Mouse (Mus musculus) brain, adult 2 months (tissue): Measurements from ENCODE around the gene B4galnt1.

Experiments
- DNase-seq: peaks from one replicate; pipeline ENCODE4 v3.0.0; 2011; ENCODE audit warnings: low read depth, low spot score

B4galnt1 gene

GRCm38 (mm10) chr10:127208921-127209320 lies 43.9 kb downstream of the B4galnt1 start:
- peak; percentile 89 for DNase-seq

GRCm38 (mm10) chr10:127209928-127210570 lies 45.0 kb downstream of the B4galnt1 start:
- peak; percentile 83 for DNase-seq

DNA sequence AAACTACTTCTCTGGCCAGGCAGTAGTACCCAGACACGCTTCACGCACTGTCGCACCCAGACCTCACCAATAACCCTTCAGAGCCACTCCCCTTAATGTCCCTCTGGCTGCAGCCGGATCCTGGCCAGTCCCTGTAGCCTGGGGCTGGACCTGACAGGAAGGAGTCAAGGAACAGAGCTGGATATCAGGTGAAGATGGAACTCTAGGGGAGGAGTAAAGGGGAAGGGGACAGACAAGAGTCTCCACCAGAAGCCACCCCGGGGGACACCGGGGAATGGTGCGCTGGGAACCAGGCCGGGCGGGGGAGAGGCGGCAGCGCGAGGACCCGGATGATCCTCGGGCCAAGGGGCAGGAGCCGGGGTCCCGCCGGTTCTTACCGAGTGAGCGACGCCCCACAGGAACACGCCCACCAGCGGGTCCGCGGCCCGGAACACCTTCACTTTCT lies 46.0 kb downstream of the B4galnt1 start:
- DNase-seq = no peak

DNA sequence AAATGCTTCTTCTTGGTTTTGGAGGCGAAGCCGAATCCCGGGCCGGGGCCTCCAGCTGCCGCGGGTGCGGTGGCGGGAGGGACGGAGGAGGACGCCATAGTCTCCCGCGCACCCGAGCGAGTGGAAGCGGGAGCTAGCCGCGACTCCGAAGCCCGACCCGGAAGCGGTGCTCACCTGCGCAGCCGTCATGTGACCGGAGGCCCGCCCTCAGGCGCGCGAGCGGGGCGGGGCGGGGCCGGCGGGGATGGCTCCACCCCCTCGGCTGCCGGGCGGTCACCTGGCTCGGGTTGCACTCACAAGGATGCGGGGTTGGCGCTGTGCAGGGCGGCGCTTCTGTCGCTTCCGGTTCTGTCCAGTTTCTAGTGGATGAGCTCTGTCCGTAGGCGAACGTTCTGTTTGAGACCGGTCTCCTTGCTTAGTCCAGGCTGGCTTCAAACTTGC lies 46.4 kb downstream of the B4galnt1 start, which contains the start of gene Pip4k2c:
Pip4k2c (minus strand) TSS at position 172 of the 441 bp plus-strand sequence.
- peak; percentile 95 for DNase-seq

DNA sequence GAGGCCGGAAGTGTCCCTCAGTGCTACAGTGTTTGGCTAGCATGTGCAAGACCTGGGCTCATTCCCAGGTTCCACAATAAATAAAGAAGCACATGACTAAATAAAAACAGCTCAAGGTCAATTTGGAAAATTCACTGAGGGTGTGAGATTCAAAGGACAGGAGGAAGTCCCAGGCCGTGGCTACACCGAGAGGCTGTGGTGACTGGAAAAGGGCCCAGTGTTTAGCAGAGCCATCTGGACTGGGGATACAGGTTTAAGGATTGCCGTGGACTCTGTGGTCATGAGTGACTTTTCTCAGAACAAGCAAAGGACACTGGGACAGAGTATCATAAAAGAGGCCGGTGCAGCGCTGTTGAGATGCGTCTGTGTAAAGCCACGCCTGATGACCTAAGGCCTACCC lies 48.2 kb downstream of the B4galnt1 start:
- DNase-seq = peak; percentile 60

DNA sequence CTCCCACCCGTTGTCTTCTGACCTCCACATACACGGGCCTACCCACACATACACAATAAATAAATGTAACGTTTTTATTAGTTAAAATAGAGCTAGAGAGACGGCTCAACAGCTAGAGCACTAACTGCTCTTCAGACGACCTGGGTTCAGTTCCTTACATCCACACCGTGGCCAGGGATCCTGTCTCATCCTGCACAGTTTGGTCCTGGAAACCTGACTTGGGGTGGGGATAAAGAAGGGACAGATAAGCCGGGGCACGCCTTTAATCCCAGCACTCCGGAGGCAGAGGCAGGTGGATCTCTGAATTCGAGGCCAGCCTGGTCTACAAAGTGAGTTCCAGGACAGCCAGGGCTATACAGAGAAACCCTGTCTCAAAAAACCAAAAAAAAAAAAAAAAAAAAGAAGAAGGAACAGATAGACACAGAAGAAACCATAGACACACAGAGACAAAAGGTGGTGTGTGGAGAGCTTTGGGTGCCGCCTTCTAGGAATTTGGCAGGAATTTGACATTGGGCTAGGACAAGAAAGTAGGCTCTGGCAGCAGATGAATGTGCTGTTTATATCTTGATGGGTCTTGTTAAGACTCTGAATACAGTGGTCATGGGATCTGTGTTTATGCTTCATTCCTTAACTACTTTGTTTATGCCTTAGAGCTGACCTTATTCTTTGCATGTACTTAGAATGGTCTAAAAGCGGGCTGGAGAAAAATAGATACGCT lies 48.8 kb downstream of the B4galnt1 start:
- no peak for DNase-seq

DNA sequence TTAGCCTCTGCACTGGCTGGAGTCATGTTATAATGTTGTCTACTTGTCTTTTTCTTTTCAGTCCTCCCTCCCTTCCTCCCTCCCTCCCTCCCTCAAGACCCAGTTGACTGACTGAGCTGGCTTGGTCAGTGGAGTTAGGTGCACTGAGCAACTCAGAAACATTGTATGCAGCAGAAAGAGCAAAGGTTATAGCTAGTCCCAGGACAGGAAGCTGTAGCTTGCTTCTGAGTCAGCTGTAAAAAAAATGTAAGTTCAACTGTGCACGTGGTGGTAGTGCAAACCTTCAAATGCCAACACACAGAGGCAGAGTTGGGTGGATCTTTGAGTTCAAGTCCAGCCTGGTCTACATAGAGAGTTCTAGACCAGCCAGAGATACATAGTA lies 49.4 kb downstream of the B4galnt1 start:
- no peak for DNase-seq

- DNase-seq = peak; percentile 89
Measured at GRCm38 (mm10) chr10:127216456-127216855, 51.4 kb downstream of the B4galnt1 start.

DNA sequence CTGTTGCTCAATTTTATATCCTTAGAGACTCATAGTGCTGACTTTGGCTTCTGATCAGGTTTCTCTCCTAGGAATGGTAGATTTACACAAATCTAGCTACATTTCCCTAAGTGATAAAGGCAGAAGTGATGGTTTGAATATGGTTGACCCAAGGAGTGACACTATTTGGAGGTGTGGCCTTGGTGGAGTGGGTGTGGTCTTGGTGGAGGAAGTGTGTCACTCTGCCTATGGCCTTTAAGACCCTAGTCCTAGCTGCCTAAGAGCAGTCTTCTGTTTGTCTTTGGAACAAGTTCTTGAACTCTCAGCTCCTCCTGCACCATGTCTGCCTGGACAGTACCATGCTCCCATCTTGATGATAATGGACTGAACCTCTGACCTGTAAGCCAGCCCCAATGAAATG lies 52.2 kb downstream of the B4galnt1 start:
- no peak for DNase-seq

- no peak for DNase-seq
Measured at GRCm38 (mm10) chr10:127218339-127218738, 53.3 kb downstream of the B4galnt1 start.
